Mouse (Mus musculus): ENCODE data around the gene Gm28308.

Gene Gm28308

GRCm38 (mm10) chr6:52169499-52170165, 43.5 kb downstream of the Gm28308 start:
- DNase-seq (ENCODE audit: low spot score in 2 of 2): peak in 1 of 2 experiments; percentile 7

DNA sequence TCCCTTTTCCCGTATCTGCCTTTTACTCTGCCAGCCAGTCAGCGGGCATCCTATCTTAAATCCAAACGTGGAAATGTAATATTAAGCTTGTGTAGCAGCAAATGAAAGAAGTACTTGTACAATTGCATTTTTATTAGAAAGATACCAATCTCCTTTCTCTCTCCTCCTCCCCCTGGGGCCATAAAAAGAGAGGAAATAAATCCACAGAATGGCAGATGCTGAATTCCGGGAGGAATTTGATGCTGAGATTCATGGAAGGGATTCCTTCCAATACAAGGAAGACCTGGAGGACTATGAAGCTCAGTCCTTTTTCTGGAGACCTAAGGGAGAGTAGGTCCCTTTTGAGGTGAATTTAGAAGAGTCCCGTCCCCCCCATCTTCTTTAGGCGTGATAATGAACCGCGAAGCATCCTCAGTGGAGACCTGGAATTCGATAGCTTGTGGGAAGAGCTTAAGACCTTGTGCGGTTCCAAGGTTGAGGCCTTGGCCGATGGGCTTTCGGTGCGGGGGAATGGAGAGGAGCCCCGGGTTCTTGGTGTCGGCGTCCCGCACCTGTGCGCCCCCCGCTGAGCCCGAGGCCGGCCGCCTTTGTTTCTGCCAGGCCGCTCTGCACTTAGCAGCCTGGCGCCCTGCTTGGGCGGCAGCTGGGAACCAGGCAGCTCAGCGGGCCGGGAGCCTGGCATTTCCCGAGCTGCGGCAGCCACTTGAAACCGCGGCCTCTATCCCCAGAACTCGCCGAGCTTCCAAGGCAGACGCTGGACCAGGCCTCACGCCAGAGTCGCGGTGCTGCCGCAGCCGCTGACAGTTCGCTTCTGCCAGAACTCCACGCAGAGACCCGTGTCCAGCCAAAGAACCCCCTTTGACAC, 44.7 kb downstream of the Gm28308 start:
- peak in 1 of 2 experiments; percentile 16 for DNase-seq (ENCODE audit: low spot score in 2 of 2)

GRCm38 (mm10) chr6:52167736-52168161, 45.4 kb downstream of the Gm28308 start:
- peak in 1 of 2 experiments; percentile 5 for DNase-seq (ENCODE audit: low spot score in 2 of 2)

DNA sequence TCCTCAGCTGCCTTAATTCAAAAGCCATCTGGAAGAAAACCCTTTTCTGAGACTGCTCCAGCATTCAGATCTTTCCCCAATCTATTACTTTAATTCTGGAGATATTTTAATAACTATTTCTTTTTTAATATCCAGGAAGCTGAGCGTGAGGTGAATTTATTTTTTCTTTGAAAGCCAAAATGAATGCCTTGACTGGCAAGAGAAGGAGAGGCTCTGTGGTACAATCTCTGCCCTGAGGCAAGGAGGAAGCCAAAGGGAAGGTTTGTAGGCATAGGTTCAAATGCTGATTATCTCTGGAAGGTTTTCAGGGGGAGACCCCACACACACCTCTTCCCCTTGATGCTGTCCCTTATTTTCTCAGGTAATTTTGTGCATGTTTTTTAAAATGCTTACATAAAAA, 46.0 kb downstream of the Gm28308 start:
- DNase-seq (ENCODE audit: low spot score in 2 of 2): no peak

DNA sequence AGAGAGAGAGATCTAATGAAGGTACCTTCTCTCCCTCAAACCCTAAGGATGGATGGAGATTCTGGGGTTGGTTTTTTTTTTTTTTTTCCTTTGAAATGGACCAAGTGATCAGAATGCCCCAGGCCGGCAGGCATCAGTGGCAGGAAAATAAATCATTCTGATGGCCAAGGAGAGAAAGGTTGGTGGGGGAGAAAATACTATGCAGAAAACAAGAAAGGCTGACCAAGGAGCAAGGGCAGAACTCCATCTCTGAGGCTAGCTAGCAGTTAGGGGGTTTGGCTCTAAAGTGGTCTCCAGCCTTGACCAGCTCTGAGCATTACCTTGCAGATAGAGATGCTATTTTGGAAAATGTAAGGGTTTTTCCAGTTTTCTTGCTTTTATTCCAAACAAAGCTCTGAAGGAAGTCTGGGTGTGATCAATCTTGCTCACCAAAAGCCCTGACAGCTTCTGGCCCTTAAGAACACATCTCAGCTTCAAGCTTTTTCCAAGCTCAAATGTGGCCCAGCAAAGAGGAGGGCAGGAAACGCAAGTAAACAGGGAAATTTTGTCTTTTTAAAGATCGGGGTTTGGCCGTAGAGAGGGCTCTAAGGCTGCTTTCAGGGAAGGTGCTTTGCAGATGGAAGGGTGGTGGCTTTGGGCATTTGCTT, 46.6 kb downstream of the Gm28308 start:
- peak in 1 of 2 experiments; percentile 10 for DNase-seq (ENCODE audit: low spot score in 2 of 2)

GRCm38 (mm10) chr6:52165441-52166370, 47.4 kb downstream of the Gm28308 start:
- DNase-seq (ENCODE audit: low spot score in 2 of 2): peak in 1 of 2 experiments; percentile 19

- DNase-seq (ENCODE audit: low spot score in 2 of 2): peak in 1 of 2 experiments; percentile 16
Measured at GRCm38 (mm10) chr6:52164626-52165440, 48.3 kb downstream of the Gm28308 start, which contains the start of gene Hoxa2. Gene Hoxa2 (minus strand): TSS chr6:52164831.

DNA sequence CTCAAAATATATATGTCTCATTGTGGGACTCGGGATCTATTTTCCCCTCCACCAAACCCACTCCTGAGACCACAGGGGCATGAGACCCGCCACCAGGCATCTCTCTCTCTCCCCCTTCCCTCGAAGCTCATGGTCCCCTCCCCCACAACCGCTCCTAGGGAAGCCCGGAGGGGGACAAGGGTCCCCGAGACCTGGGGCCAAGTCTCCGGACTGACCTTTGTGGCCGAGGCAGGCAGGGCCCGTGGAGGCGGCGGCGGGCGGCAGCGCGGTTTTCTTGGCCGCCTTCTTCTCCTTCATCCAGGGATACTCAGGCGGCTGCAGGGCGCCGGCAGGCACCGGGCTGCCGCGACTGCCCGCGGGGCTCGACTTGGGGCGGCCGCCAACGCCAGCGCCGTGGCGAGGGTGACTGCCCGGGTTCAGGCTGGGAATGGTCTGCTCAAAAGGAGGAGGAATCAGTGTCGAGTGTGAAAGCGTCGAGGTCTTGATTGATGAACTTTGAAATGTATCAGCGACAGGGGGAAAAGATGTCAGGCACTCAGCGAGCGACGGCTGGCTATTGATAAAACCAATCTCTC, 49.0 kb downstream of the Gm28308 start:
- peak in 1 of 2 experiments; percentile 18 for DNase-seq (ENCODE audit: low spot score in 2 of 2)

GRCm38 (mm10) chr6:52163366-52164031, 49.6 kb downstream of the Gm28308 start:
- peak in 1 of 2 experiments; percentile 16 for DNase-seq (ENCODE audit: low spot score in 2 of 2)

DNA sequence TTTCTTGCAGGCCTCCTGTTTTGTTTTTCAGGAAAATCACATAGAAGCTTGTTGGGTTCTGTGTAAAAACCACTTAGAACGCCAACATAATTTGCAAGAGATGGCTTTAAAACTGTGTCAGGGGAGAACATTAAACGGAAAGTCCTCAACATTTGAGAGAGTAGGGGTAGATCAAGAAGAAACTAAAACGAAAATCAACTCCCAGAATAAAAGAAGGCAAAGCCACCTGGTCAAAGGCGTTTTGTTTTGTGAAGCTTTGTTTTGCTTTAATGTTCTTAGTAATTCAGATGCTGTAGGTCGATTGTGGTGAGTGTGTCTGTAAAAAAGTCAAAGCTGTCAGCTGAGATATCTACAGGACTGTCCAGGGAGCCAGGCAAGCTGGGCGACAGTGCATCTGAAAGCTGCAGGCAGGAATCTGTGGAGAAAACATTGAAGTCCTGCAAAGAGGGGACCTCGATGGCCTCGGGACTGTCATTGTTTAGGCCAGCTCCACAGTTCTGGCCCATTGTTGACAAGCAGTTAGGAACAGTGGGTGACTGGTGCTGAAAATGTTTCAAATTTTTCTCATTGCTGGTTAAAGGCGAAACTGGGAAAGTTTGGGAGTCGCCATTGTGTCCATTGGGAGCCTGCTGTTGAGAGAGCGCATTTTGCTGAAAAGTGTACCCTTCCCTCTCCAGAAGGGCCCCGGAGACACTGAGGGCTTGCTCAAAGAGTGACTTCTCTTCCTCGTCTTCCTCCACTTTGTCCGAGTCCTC, 50.4 kb downstream of the Gm28308 start:
- DNase-seq (ENCODE audit: low spot score in 2 of 2): peak in 1 of 2 experiments; percentile 15

GRCm38 (mm10) chr6:52162093-52162380, 51.1 kb downstream of the Gm28308 start:
- no peak for DNase-seq (ENCODE audit: low spot score in 2 of 2)

GRCm38 (mm10) chr6:52161336-52162092, 51.6 kb downstream of the Gm28308 start:
- no peak for DNase-seq (ENCODE audit: low spot score in 2 of 2)

DNA sequence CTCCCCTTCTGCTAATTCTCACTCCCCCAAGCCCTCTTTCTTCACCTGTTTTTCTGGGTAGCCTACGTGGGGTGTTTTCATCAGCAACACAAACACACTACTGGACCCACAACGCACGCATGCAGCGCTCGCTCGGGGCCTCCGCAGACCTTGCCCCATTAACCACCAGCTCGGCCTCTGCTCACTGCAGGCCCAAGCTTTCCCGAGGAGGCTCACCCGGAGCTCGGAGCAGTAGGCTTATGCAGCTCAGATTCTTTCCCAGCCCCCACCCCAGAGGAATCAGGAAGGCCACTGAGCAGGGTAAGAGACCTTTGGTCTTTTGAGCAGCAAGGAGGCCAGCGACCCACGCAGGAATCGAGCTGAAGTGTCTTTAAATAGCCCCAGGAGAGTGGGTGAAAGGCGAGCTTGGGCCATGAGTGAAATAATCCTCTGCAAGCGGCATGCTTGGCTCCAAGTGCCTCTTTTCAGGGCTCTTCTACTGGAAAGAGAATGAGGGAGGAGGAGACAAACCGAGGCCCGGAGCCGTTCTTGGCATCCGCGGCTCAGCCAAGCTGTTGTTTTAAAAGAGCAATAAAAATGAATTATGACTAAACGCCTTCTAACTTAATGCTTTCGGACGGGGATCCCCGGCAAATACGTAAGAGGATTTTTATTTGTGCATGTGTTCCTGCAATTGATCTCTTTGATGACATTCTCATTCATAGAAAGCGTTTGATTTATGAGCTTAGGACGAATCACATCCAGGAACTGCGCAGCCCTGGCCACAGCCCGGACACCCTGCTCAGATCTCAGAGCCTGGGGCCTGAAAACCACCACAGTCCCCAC, 52.4 kb downstream of the Gm28308 start:
- DNase-seq (ENCODE audit: low spot score in 2 of 2): no peak

DNA sequence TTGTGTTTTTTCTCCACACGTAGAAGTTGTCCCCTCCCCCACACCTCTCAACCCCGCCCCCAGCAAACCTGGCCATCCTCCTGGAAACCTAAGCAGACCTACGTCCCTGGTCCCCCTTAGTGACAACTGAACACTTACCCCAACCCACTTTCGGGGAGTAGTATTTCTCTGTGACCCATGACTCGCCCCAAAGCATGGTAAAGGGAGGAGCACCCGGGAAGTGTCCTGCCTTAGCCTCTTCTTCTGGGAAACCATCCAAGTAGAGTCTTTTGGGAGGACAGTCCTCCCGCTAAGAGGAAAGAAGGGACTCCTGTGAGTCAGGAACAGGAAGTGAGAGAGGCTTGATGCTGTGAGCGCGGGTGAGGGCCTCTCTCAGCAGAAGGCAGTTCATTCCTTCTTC, 53.2 kb downstream of the Gm28308 start:
- DNase-seq (ENCODE audit: low spot score in 2 of 2): no peak

- DNase-seq (ENCODE audit: low spot score in 2 of 2): no peak
Measured at GRCm38 (mm10) chr6:52159164-52159761, 53.9 kb downstream of the Gm28308 start.

- peak; percentile 76 to 81 for DNase-seq (ENCODE audit: low spot score in 2 of 2)
Measured at GRCm38 (mm10) chr6:52158276-52159051, 54.7 kb downstream of the Gm28308 start, which contains the start of gene Hoxa1. Gene Hoxa1 (minus strand): TSS chr6:52158317.

All from urinary bladder, postnatal 4 days (tissue).